Mouse (Mus musculus) cerebellum, adult 11 months (tissue): ENCODE measurements around the gene Ablim2.

Experiments
- DNase-seq: peaks from one replicate; pipeline ENCODE4 v3.0.0; 2022

The Ablim2 gene

GRCm38 (mm10) chr5:35817882-35818281 is 60.2 kb downstream of the Ablim2 start:
- no peak for DNase-seq

GRCm38 (mm10) chr5:35822721-35823120 is 65.0 kb downstream of the Ablim2 start:
- DNase-seq: no peak

- DNase-seq: no peak
These were observed 68.8 kb downstream of the Ablim2 start for GRCm38 (mm10) chr5:35826465-35826864.

- no peak for DNase-seq
These were observed 69.4 kb downstream of the Ablim2 start for GRCm38 (mm10) chr5:35827075-35827474.

- peak; percentile 39 for DNase-seq
These were observed 70.2 kb downstream of the Ablim2 start for GRCm38 (mm10) chr5:35827856-35828255.

GRCm38 (mm10) chr5:35830101-35830500 is 72.4 kb downstream of the Ablim2 start:
- DNase-seq: peak; percentile 63

GRCm38 (mm10) chr5:35833881-35834280 is 76.2 kb downstream of the Ablim2 start:
- no peak for DNase-seq

GRCm38 (mm10) chr5:35836992-35837391 is 79.3 kb downstream of the Ablim2 start:
- DNase-seq: no peak

GRCm38 (mm10) chr5:35839262-35839661 is 81.6 kb downstream of the Ablim2 start:
- DNase-seq: no peak

- DNase-seq: no peak
These were observed 93.8 kb downstream of the Ablim2 start for GRCm38 (mm10) chr5:35851485-35851884.

- no peak for DNase-seq
These were observed 95.8 kb downstream of the Ablim2 start for GRCm38 (mm10) chr5:35853463-35853862.

GRCm38 (mm10) chr5:35856245-35856644 is 98.6 kb downstream of the Ablim2 start:
- DNase-seq: peak; percentile 12

- DNase-seq: peak; percentile 57
These were observed 100.4 kb downstream of the Ablim2 start for GRCm38 (mm10) chr5:35858069-35858468.

- DNase-seq: no peak
These were observed 103.8 kb downstream of the Ablim2 start for GRCm38 (mm10) chr5:35861456-35861855.

GRCm38 (mm10) chr5:35869973-35870372 is 112.3 kb downstream of the Ablim2 start:
- no peak for DNase-seq

- peak; percentile 54 for DNase-seq
These were observed 112.8 kb downstream of the Ablim2 start for GRCm38 (mm10) chr5:35870408-35871012.

- DNase-seq: no peak
These were observed 115.7 kb downstream of the Ablim2 start for GRCm38 (mm10) chr5:35873382-35873781.

- no peak for DNase-seq
These were observed 118.6 kb downstream of the Ablim2 start for GRCm38 (mm10) chr5:35876236-35876635.

- DNase-seq: no peak
These were observed 121.5 kb downstream of the Ablim2 start for GRCm38 (mm10) chr5:35879199-35879598.

GRCm38 (mm10) chr5:35882391-35882790 is 124.7 kb downstream of the Ablim2 start:
- no peak for DNase-seq

- no peak for DNase-seq
These were observed 126.6 kb downstream of the Ablim2 start for GRCm38 (mm10) chr5:35884262-35884661.

GRCm38 (mm10) chr5:35884689-35885088 is 127.0 kb downstream of the Ablim2 start:
- no peak for DNase-seq

GRCm38 (mm10) chr5:35888959-35889358 is 131.3 kb downstream of the Ablim2 start:
- no peak for DNase-seq

- DNase-seq: no peak
These were observed 132.0 kb downstream of the Ablim2 start for GRCm38 (mm10) chr5:35889641-35890040.

GRCm38 (mm10) chr5:35890985-35891730 is 133.5 kb downstream of the Ablim2 start:
- no peak for DNase-seq
